In genomic region chr19:11712451-11712850, GRCm38 (mm10) we compare ENCODE assay signal across 23 mouse cellular contexts. TPM values are rescaled to one million over a fixed set of nuclear protein-coding genes. Genes with fewer than 3 reads are reported as not detected.
"Had no signal": no experiment of that assay in that cellular context is flagged by ENCODE, and none has a peak within 500 bp of the region (broad histone marks: within the 10 kb centered on the region; RNA-seq: fewer than 3 reads in every experiment).

No protein-coding gene starts in this region.

- DNase-seq: gastrocnemius, adult 2 months; gastrocnemius, postnatal 10 days; gastrocnemius, postnatal 25 days; heart, adult 18-20 months; heart, postnatal 10 days; heart, postnatal 4 days; kidney, adult 18-20 months; kidney, adult 8-10 months; kidney, postnatal 10 days; kidney, postnatal 25 days; kidney, postnatal 4 days; liver; liver, embryonic 13.5 days had no signal

RNA-seq across cellular contexts. Expression of gene Oosp3, which starts 15.6 kb away (rescaled TPM):
- total RNA-seq: gastrocnemius, adult 2 months; gastrocnemius, postnatal 10 days; gastrocnemius, postnatal 25 days; gastrocnemius, postnatal 4 days; granulocyte monocyte progenitor cell, adult 5-6 weeks; heart, adult 18-20 months; heart, adult 8-10 months; heart, postnatal 10 days; heart, postnatal 25 days; heart, postnatal 4 days; layer of hippocampus, adult 2 months; layer of hippocampus, postnatal 10 days; layer of hippocampus, postnatal 25 days; left cerebral cortex, adult 2 months; left cerebral cortex, postnatal 14 days; left cerebral cortex, postnatal 36 days had no signal

RNA-seq across cellular contexts. Expression of gene Oosp1, which starts 21.5 kb away (rescaled TPM):
- total RNA-seq: gastrocnemius, adult 2 months; gastrocnemius, postnatal 10 days; gastrocnemius, postnatal 25 days; gastrocnemius, postnatal 4 days; heart, adult 18-20 months; heart, adult 8-10 months; heart, postnatal 10 days; heart, postnatal 25 days; heart, postnatal 4 days; layer of hippocampus, adult 2 months; layer of hippocampus, postnatal 10 days; layer of hippocampus, postnatal 25 days; left cerebral cortex, adult 2 months; left cerebral cortex, postnatal 14 days; left cerebral cortex, postnatal 36 days had no signal

RNA-seq across cellular contexts. Expression of gene Gif, which starts 34.9 kb away (rescaled TPM):
- total RNA-seq: gastrocnemius, adult 2 months; gastrocnemius, postnatal 10 days; gastrocnemius, postnatal 25 days; gastrocnemius, postnatal 4 days; granulocyte monocyte progenitor cell, adult 5-6 weeks; heart, adult 18-20 months; heart, adult 8-10 months; heart, postnatal 10 days; heart, postnatal 25 days; heart, postnatal 4 days; layer of hippocampus, adult 2 months; layer of hippocampus, postnatal 10 days; layer of hippocampus, postnatal 25 days; left cerebral cortex, adult 2 months; left cerebral cortex, postnatal 14 days; left cerebral cortex, postnatal 36 days had no signal

RNA-seq across cellular contexts. Expression of gene Oosp2, which starts 52.1 kb away (rescaled TPM):
- total RNA-seq: gastrocnemius, adult 2 months; gastrocnemius, postnatal 10 days; gastrocnemius, postnatal 25 days; gastrocnemius, postnatal 4 days; heart, adult 18-20 months; heart, adult 8-10 months; heart, postnatal 10 days; heart, postnatal 25 days; heart, postnatal 4 days; layer of hippocampus, adult 2 months; layer of hippocampus, postnatal 10 days; layer of hippocampus, postnatal 25 days; left cerebral cortex, adult 2 months; left cerebral cortex, postnatal 14 days; left cerebral cortex, postnatal 36 days had no signal
